ENCODE assay signal across 8 mouse cellular contexts in genomic region chr14:32856681-32857328, GRCm38 (mm10). TPM values are rescaled to one million over a fixed set of nuclear protein-coding genes. Genes with fewer than 3 reads are reported as not detected.
DNase-seq lines count a peak whose midpoint lies in the region; ATAC-seq lines count a peak whose summit lies in the region.

Gene Vstm4, plus strand, starts transcription at chr14:32856756.

- no peaks in the 10 kb centered on the region for H3K27me3 ChIP-seq in intestine, embryonic 14.5 days (replicated peaks; ENCODE audit: control insufficient read depth, insufficient read depth, low read length)
- H3K27me3 ChIP-seq in midbrain, embryonic 12.5 days, result peaks cover 39% of the 10 kb centered on the region
- H3K27me3 ChIP-seq in stomach, embryonic 15.5 days (replicated peaks), result 0 out of 2 replicates have a peak, but pooled peaks cover 3% of the 10 kb centered on the region

- peak within 1 kb of the TSS; percentile 57 for H3K4me3 ChIP-seq in intestine, embryonic 14.5 days (ENCODE audit: low read depth, low read length)
- peak within 1 kb of the TSS; percentile 53 for H3K4me3 ChIP-seq in midbrain, embryonic 12.5 days
- H3K4me3 ChIP-seq in stomach, embryonic 15.5 days (replicated peaks), result peak within 1 kb of the TSS; percentile 62

- ATAC-seq in intestine, embryonic 14.5 days (replicated peaks; ENCODE audit: low FRiP score, low TSS enrichment, low read depth), result peak; percentile 82
- ATAC-seq in midbrain, embryonic 12.5 days (ENCODE audit: low FRiP score, low read depth), result peak; percentile 85
- peak; percentile 82 for ATAC-seq in stomach, embryonic 15.5 days (ENCODE audit: insufficient read depth, low FRiP score, low read depth)
- ATAC-seq in megakaryocyte-erythroid progenitor cell, adult 5-6 weeks (replicated peaks; ENCODE audit: low FRiP score, low TSS enrichment, poor library complexity, severe bottlenecking), result no peak

- peak within 1 kb of the TSS; percentile 89 for H3K9ac ChIP-seq in intestine, embryonic 14.5 days (ENCODE audit: low read length)
- peak within 1 kb of the TSS; percentile 72 for H3K9ac ChIP-seq in midbrain, embryonic 12.5 days (replicated peaks)
- peak within 1 kb of the TSS; percentile 61 for H3K9ac ChIP-seq in stomach, embryonic 15.5 days

- peaks cover 28% of the 10 kb centered on the region for H3K4me1 ChIP-seq in intestine, embryonic 14.5 days (replicated peaks; ENCODE audit: control insufficient read depth, insufficient read depth, low read length)
- peaks cover 18% of the 10 kb centered on the region; the same call in 1 of the 2 replicates for H3K4me1 ChIP-seq in midbrain, embryonic 12.5 days
- H3K4me1 ChIP-seq in stomach, embryonic 15.5 days, result peaks cover 34% of the 10 kb centered on the region

- H3K36me3 ChIP-seq in intestine, embryonic 14.5 days (ENCODE audit: control insufficient read depth, insufficient read depth, low read length), result no peaks in the 10 kb centered on the region
- H3K36me3 ChIP-seq in midbrain, embryonic 12.5 days, result no peaks in the 10 kb centered on the region
- no peaks in the 10 kb centered on the region for H3K36me3 ChIP-seq in stomach, embryonic 15.5 days

- peak; percentile 86 for DNase-seq in adrenal gland, postnatal 14 days
- peak; percentile 70 for DNase-seq in embryo, embryonic 10.5 days (ENCODE audit: low spot score)
- DNase-seq in gastrocnemius, postnatal 36 days, result peak; percentile 70 to 82
- DNase-seq in intestine, embryonic 14.5 days (ENCODE audit: low spot score), result peak; percentile 84
- DNase-seq in left cerebral cortex, postnatal 4 days, result peak; percentile 63

- peak within 1 kb of the TSS; percentile 83 for H3K27ac ChIP-seq in intestine, embryonic 14.5 days (ENCODE audit: low read depth)
- H3K27ac ChIP-seq in midbrain, embryonic 12.5 days (replicated peaks), result no peak within 1 kb of the TSS
- H3K27ac ChIP-seq in stomach, embryonic 15.5 days, result peak within 1 kb of the TSS; percentile 81

- intact Hi-C loops in gastrocnemius, postnatal 36 days (cut with DNase I), result loop anchor here (5.0 kb wide), 1 partner anchor 105 kb away; no protein-coding TSS in a partner anchor
- intact Hi-C loops in left cerebral cortex, postnatal 4 days (cut with DNase I), result no loop called here

- no peaks in the 10 kb centered on the region for H3K9me3 ChIP-seq in intestine, embryonic 14.5 days (ENCODE audit: control insufficient read depth, low read length)
- H3K9me3 ChIP-seq in midbrain, embryonic 12.5 days, result no peaks in the 10 kb centered on the region
- no peaks in the 10 kb centered on the region for H3K9me3 ChIP-seq in stomach, embryonic 15.5 days

- peak within 1 kb of the TSS; percentile 76 for H3K4me2 ChIP-seq in intestine, embryonic 14.5 days (ENCODE audit: low read length)
- peak within 1 kb of the TSS; percentile 81 for H3K4me2 ChIP-seq in midbrain, embryonic 12.5 days (replicated peaks)
- H3K4me2 ChIP-seq in stomach, embryonic 15.5 days, result peak within 1 kb of the TSS; percentile 83

- WGBS in intestine, embryonic 14.5 days, result under 1% methylated on average over 67 of the region's 68 CpGs
- under 1% methylated on average over 49 of the region's 68 CpGs for WGBS in midbrain, embryonic 12.5 days
- under 1% methylated on average over 68 of the region's 68 CpGs for WGBS in stomach, embryonic 15.5 days

RNA-seq across cellular contexts. Expression of gene Vstm4, which starts in this region (rescaled TPM):
- 18.0 and 18.2 TPM in 2 replicates for total RNA-seq in adrenal gland, postnatal 14 days (2021)
- total RNA-seq in gastrocnemius, postnatal 36 days (2021), result 1 to 10 TPM; 2.0 to 2.3 TPM
- polyA plus RNA-seq in intestine, embryonic 14.5 days (2014; fragmentation: Nextera tagmentation; extraction: Ambion mirVana), result 31.0 and 32.9 TPM in 2 replicates
- total RNA-seq in left cerebral cortex, postnatal 4 days (2021), result 1 to 10 TPM; 4.5 to 5.0 TPM
- polyA plus RNA-seq in midbrain, embryonic 12.5 days (2016; fragmentation: Nextera tagmentation; extraction: Ambion mirVana), result 5.9 and 6.8 TPM in 2 replicates
- 35.2 and 38.3 TPM in 2 replicates for polyA plus RNA-seq in stomach, embryonic 15.5 days (2015; fragmentation: Nextera tagmentation; extraction: Ambion mirVana)
- not detected in 2 replicates for total RNA-seq in megakaryocyte-erythroid progenitor cell, adult 5-6 weeks (2014; fragmentation: Nextera tagmentation)
- total RNA-seq in megakaryocyte-erythroid progenitor cell, adult 5-6 weeks (2017), result not detected in 2 replicates
